Mouse (Mus musculus) limb, embryonic 14.5 days (tissue): Measurements from ENCODE around the gene Atxn7l3. TPM values are rescaled to one million over a fixed set of nuclear protein-coding genes. Genes with fewer than 3 reads are reported as not detected.

Source experiments
- ATAC-seq: fragments of 200-750 bp; cut with Nextera tagmentation; 2 replicates; pipeline ENCODE4 v1.8.0; 2017; ENCODE audit warnings: low read depth, moderate number of reproducible peaks, moderate TSS enrichment; ENCODE audit not compliant: low FRiP score
- DNase-seq: peaks from one replicate; pipeline ENCODE4 v3.0.0-alpha.2; 2015; ENCODE audit warnings: low spot score
- H3K27ac ChIP-seq: fragments of 300-500 bp; sonication (generic); replicated peaks from 2 replicates; pipeline ENCODE4 v1.5.1; 2014; ENCODE audit warnings: low read depth, mild to moderate bottlenecking, low read length, moderate library complexity, mixed read lengths
- H3K27me3 ChIP-seq: fragments of 300-500 bp; sonication (generic); 2 replicates; pipeline ENCODE4 v1.6.1; 2014; ENCODE audit warnings: low read length, mixed read lengths; ENCODE audit not compliant: control insufficient read depth, insufficient read depth
- H3K36me3 ChIP-seq: fragments of 300-500 bp; sonication (generic); 2 replicates; pipeline ENCODE4 v1.6.1; 2014; ENCODE audit warnings: mild to moderate bottlenecking, low read length, moderate library complexity, mixed read lengths; ENCODE audit not compliant: control insufficient read depth, insufficient read depth
- H3K4me1 ChIP-seq: fragments of 300-500 bp; sonication (generic); 2 replicates; pipeline ENCODE4 v1.6.1; 2014; ENCODE audit warnings: antibody characterized with exemption, low read length, mixed read lengths; ENCODE audit not compliant: control insufficient read depth, insufficient read depth
- H3K4me2 ChIP-seq: fragments of 300-500 bp; sonication (generic); replicated peaks from 2 replicates; pipeline ENCODE4 v1.6.1; 2014; ENCODE audit warnings: low read depth, mild to moderate bottlenecking, low read length, moderate library complexity; ENCODE audit not compliant: severe bottlenecking
- H3K4me3 ChIP-seq: fragments of 300-500 bp; sonication (generic); replicated peaks from 2 replicates; pipeline ENCODE4 v1.5.1; 2014; ENCODE audit warnings: low read length
- H3K9ac ChIP-seq: fragments of 300-500 bp; sonication (generic); 2 replicates; pipeline ENCODE4 v1.6.1; 2014; ENCODE audit warnings: mild to moderate bottlenecking, low read depth, low read length, moderate library complexity; ENCODE audit not compliant: severe bottlenecking
- H3K9me3 ChIP-seq: fragments of 300-500 bp; sonication (generic); 2 replicates; pipeline ENCODE4 v1.6.1; 2016; ENCODE audit warnings: low read length; ENCODE audit not compliant: control insufficient read depth
- POLR2A ChIP-seq: fragments of 200-500 bp; IDR thresholded peaks from 2 replicates; pipeline ENCODE4 v1.8.0; 2012; ENCODE audit warnings: inconsistent platforms, mild to moderate bottlenecking, moderate library complexity, borderline replicate concordance; ENCODE audit not compliant: insufficient read depth, insufficient read length; ENCODE audit errors: extremely low read depth
- WGBS: fragments of 180-500 bp; shearing (Covaris S2); extraction: QIAGEN DNeasy Blood & Tissue Kit; methylation state at CpG from one replicate; pipeline ENCODE4 v1.1.7; 2014; 5-methylcytosine and 5-hydroxymethylcytosine counted together
- polyA plus RNA-seq, 2 experiments: library from polyadenylated mRNA; depleted of rRNA in 1 of 2; stranded (reverse) in 1 of 2; unstranded in 1 of 2; fragments of >200 nt; fragmentation: Nextera tagmentation in 1 of 2; extraction: Ambion mirVana in 1 of 2; gene quantifications; 2 replicates each; pipeline versions ENCODE4 v1.2.1 to v1.2.3; 2012 to 2014

Atxn7l3 gene
- polyA plus RNA-seq (2012; rRNA removed) (72.1 and 84.0 TPM in 2 replicates), polyA plus RNA-seq (2014; fragmentation: Nextera tagmentation; extraction: Ambion mirVana) (21.0 and 23.1 TPM in 2 replicates)

- 0% methylated on average over 46 of the region's 125 CpGs for WGBS
- Histone ChIP-seq H3K27me3 (no peaks in the 10 kb centered on the region), H3K4me1 (peaks cover 13% of the 10 kb centered on the region; the same call in 1 of the 2 replicates), H3K9me3 (no peaks in the 10 kb centered on the region), H3K9ac (peak within 1 kb of the TSS; percentile 91), H3K36me3 (peaks cover 24% of the 10 kb centered on the region), H3K4me3 (peak within 1 kb of the TSS; percentile 89), H3K27ac (peak within 1 kb of the TSS; percentile 99), H3K4me2 (peak within 1 kb of the TSS; percentile 89)
- DNase-seq (peak; percentile 98), ATAC-seq (peak; percentile 92)
- peak; percentile 74; the same call in 1 of the 2 replicates for TF ChIP-seq POLR2A
These were observed at the start of gene Atxn7l3 for GRCm38 (mm10) chr11:102296491-102297472. Atxn7l3 (minus strand) TSS chr11:102296631.

GRCm38 (mm10) chr11:102344458-102344857 is 48.0 kb upstream of the Atxn7l3 start:
- H3K9ac ChIP-seq, result no peak overlapping the region
- no peaks in the 10 kb centered on the region for H3K9me3 ChIP-seq
- no peaks in the 10 kb centered on the region for H3K4me1 ChIP-seq
- TF ChIP-seq POLR2A, result no peak
- no peak overlapping the region for H3K4me2 ChIP-seq
- no peaks in the 10 kb centered on the region for H3K27me3 ChIP-seq
- H3K36me3 ChIP-seq, result no peaks in the 10 kb centered on the region
- no peak overlapping the region for H3K27ac ChIP-seq
- 88% methylated on average over 3 of the region's 3 CpGs for WGBS
- DNase-seq, result no peak
- ATAC-seq, result no peak
- H3K4me3 ChIP-seq, result no peak overlapping the region

GRCm38 (mm10) chr11:102342742-102343141 is 46.3 kb upstream of the Atxn7l3 start:
- no peak overlapping the region for H3K4me3 ChIP-seq
- no peak overlapping the region for H3K4me2 ChIP-seq
- H3K27me3 ChIP-seq, result no peaks in the 10 kb centered on the region
- H3K27ac ChIP-seq, result no peak overlapping the region
- DNase-seq (no peak), ATAC-seq (no peak)
- no peak overlapping the region for H3K9ac ChIP-seq
- H3K4me1 ChIP-seq, result no peaks in the 10 kb centered on the region
- WGBS, result 68% methylated on average over 12 of the region's 12 CpGs
- no peak for TF ChIP-seq POLR2A
- no peaks in the 10 kb centered on the region for H3K9me3 ChIP-seq
- H3K36me3 ChIP-seq, result no peaks in the 10 kb centered on the region

- H3K9me3 ChIP-seq, result no peaks in the 10 kb centered on the region
- no peak for ATAC-seq
- H3K27ac ChIP-seq, result no peak overlapping the region
- DNase-seq, result no peak
- H3K36me3 ChIP-seq, result no peaks in the 10 kb centered on the region
- 81% methylated on average over 4 of the region's 4 CpGs for WGBS
- no peak overlapping the region for H3K4me3 ChIP-seq
- TF ChIP-seq POLR2A, result no peak
- no peak overlapping the region for H3K4me2 ChIP-seq
- H3K4me1 ChIP-seq, result no peaks in the 10 kb centered on the region
- no peaks in the 10 kb centered on the region for H3K27me3 ChIP-seq
- no peak overlapping the region for H3K9ac ChIP-seq
These were observed 44.7 kb upstream of the Atxn7l3 start for GRCm38 (mm10) chr11:102341101-102341500.

- H3K27me3 ChIP-seq, result no peaks in the 10 kb centered on the region
- no peaks in the 10 kb centered on the region for H3K4me1 ChIP-seq
- ATAC-seq, result no peak
- H3K4me2 ChIP-seq, result no peak overlapping the region
- H3K4me3 ChIP-seq, result no peak overlapping the region
- H3K36me3 ChIP-seq, result no peaks in the 10 kb centered on the region
- no peak for TF ChIP-seq POLR2A
- H3K9me3 ChIP-seq, result no peaks in the 10 kb centered on the region
- DNase-seq, result no peak
- 66% methylated on average over 4 of the region's 4 CpGs for WGBS
- H3K27ac ChIP-seq, result no peak overlapping the region
- no peak overlapping the region for H3K9ac ChIP-seq
These were observed 43.2 kb upstream of the Atxn7l3 start for GRCm38 (mm10) chr11:102339624-102340023.
